Mouse (Mus musculus): ENCODE data around the gene Nelfb. TPM values are rescaled to one million over a fixed set of nuclear protein-coding genes. Genes with fewer than 3 reads are reported as not detected.

Nelfb gene
- total and polyA plus RNA-seq, 3 experiments = 36.3 to 57.4 (median 38.2) TPM

- DNase-seq = no peak
These were observed 34.7 kb downstream of the Nelfb start for GRCm38 (mm10) chr2:25176573-25176972.

- no peak for DNase-seq
These were observed 35.6 kb downstream of the Nelfb start for GRCm38 (mm10) chr2:25175690-25176078.

GRCm38 (mm10) chr2:25174866-25175689, 36.2 kb downstream of the Nelfb start:
- no peak for DNase-seq

- DNase-seq = no peak
These were observed 37.5 kb downstream of the Nelfb start for GRCm38 (mm10) chr2:25173821-25174220.

GRCm38 (mm10) chr2:25172629-25173028, 38.7 kb downstream of the Nelfb start:
- peak; percentile 54 for DNase-seq

- DNase-seq = no peak
These were observed 39.5 kb downstream of the Nelfb start for GRCm38 (mm10) chr2:25171769-25172153.

DNA sequence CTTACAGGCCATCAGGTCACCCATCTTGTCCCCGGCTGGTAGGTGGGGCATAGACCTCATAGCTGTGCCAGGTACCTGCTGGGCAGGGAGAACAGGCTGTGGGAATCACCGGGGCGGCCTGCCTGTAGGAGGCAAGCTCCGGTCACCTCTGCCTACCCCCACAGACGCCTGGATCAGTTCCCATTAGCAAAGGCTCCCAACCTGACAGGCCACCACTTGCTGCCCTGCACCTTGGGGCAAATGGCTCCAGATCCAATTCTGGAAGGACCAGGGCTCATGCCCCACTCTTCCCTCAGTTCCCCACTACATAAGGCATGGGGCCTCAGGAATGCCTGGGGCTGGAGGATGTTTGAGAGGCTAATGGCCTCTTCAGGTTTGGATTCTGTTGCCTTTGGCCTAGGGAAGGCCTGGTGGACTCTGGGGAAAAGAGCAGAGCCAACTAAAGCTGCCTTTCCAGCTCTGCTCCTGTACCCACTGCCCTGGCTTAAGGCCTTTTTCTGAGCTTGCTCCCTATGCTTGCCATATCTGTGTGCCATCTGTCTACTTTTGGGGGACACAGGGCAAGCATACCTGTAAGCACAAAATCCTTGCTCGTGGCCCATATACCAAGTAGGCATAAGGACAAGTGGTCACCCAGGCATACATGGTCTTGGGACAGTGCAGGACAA, 40.1 kb downstream of the Nelfb start:
- no peak for DNase-seq

DNA sequence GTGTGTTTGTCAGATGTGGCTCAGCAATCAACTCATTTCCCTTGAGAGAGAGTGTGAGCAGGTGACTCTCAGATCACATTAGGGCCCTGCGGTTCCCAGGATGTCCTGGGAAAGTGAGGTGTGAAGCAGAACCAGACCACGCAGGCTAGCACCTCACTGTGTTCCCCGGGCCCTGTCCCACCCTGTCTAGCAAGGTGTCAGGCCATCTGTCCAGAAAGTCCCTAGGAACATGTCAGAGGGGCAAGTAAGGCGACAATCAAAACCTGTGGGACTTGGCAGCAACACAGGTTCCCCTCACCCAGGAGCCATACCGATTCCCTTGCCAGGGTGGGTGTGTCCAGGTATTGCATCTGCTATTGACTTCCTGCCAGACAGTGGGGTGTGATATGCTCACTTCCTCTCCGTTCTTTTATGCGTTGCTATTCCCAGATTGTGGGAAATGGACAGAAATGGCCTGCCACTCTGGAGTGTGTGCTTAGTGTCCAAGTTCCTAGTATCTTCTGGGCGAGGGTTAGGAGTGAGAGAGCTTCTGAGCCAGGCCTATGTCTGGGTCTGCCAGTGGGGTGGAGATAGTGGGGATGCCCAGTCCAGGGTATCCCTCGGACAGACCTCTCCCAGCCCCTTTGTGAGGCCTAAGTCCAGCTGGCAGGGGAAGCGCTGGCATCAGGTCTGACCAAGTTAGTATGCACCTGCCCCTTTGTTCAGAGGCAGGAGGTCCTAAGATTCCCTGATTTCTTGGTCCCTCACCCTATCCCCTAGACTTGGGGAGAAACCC, 40.8 kb downstream of the Nelfb start:
- no peak for DNase-seq

DNA sequence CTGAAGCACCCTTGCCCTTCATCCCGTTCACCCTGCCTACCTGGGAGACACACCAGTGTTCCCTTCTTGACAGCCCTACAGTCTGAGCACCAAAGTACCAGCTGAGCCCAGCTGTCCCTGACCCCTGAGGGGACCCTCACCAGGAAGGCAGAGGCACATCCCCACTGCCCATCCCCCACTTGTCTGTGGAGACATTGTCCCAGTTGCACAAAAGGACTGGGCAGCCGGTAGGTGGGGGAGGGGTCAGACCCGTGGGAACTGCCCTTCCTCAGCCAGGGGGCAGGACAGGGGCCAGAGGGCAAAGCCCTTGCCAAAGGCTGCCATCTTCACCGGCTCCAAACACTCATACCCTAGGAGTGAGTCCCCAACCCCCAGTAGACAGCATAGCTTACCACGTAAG, 41.5 kb downstream of the Nelfb start:
- no peak for DNase-seq

DNA sequence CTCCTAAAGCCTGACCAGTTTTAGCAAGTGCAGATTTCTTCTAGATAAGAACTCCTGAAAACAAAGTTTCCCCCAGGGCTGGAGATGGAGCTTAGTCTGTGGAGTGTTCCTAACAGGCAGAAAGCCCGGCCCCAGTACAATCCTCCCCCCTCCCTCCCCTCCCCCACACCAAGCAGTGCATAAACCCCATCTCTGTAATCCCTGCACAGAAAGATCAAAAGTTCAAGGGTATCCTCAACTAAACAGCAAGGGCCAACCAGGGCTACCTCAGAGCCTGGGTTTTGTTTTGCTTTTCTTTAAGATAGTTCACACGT, 42.7 kb downstream of the Nelfb start:
- DNase-seq = no peak

DNA sequence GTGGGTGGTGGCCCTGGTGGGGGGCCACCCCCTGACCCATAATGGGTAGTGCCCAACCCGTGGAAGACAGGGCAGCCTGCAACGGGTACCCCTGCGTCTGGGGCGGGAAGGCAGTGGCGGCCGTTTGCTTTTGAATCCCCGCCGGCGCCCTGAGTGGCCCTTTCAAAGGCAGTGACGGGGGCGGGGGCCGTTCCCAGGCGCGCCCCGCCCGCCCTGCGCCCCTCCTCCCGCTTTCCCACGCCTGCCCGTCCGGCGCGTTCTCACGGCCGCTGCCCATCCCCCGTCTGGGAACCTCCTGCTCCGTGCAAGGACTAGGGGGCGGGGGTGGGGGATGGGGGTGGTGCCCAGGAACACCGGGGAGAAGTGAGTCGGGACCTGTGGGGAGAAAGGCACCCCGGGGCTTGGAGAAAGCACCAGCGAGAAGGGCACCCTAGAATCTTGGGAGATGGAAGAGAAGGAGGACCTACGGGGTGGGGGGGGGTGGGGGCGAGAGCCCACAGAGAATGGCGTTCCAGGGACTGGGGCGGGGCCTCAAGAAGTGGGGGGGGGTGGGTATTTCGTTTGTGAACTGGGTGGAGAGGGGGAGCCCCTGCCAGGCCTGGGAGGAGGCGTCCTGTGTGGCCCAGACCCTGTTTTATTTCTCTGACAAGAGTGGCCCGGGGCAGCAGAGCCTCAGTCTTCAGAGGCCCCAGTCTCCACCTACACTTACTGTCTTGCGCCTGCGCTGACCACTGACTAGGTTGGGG, 43.2 kb downstream of the Nelfb start:
- DNase-seq = peak; percentile 75

- DNase-seq = no peak
These were observed 43.8 kb downstream of the Nelfb start for GRCm38 (mm10) chr2:25167481-25167880.

DNA sequence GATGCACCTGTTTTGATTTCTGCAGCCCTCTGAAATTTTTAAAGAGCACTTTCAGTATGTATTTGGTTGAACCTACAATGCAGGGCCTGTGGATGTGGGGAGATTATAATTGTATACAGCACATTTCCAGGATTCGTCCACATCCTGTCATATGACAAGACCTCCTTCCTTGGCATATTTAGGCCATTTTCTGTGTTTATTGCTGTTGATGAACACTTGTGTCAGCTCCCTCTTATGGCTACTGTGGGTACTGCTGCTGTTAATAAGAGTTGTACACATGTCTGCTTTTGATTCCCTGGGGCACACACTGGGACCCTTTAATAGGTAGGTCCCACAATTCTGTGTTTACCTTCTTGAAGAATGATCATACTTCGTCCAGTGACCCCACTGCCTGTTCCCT, 53.6 kb downstream of the Nelfb start:
- DNase-seq = no peak

GRCm38 (mm10) chr2:25156990-25157389, 54.3 kb downstream of the Nelfb start:
- no peak for DNase-seq

DNA sequence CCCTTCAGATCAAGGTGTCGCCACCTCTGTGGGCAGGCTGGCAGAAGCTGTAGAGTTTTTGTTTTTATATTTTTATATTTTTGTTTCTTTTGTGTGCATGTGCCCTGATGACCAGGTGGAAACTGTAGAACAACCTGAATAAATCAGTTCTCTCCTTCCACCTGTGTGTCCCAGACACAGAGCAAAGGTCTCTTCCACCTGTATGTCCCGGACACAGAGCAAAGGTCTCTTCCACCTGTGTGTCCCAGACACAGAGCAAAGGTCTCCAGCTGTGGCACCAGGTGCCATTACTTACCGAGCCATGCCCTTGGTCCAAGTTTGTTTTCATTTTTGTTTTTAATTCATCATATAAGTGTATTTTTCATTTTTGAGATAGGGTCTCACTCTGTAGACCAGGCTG, 55.1 kb downstream of the Nelfb start:
- no peak for DNase-seq

DNA sequence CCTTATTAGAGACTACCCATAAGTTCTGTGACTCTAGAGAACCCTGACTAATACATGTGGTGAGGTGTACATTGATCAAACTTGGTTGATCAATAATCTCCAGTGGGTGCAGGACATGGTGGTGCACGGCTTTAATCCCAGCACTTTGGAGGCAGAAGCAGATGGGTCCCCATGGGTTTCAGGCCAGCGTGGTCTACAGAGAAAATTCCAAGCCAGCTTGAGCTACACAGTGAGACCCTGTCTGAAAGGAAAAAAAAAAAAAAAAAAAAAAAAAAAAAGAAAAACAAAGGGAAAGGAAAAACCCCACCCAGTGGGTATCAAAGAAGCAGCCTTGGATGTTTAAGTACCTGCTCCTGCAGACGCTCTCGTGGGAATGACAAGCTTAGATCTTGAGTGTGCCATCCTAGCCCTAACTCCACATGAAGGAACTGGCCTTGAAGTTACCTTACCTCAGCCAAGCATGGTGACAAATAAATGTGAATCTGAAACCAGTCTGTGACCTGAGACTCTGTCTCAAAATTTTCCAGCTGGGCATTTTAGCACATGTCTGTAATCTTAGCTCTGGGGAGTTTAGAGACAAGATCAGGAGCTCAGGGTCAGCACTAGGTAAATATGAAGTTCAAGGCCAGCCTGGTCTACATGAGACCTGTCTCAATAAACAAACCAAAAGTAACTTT, 59.9 kb downstream of the Nelfb start:
- no peak for DNase-seq

Other genes starting within 250 kb of the Nelfb start
Only the 30 nearest of the 33 such genes appear.
- gene Mrpl41, start 236.4 kb downstream of the Nelfb start, total RNA-seq (2021) = 100 to 1,000 TPM; 108 to 118 TPM
- 34.9 and 39.4 TPM in 2 replicates for gene Mrpl41, start 236.4 kb downstream of the Nelfb start, polyA plus RNA-seq (2012; rRNA removed)
- gene Pnpla7, start 235.5 kb downstream of the Nelfb start, total RNA-seq (2021) = 10 to 100 TPM; 44.5 to 53.1 TPM
- 25.4 and 27.2 TPM in 2 replicates for gene Pnpla7, start 235.5 kb downstream of the Nelfb start, polyA plus RNA-seq (2012; rRNA removed)
- 10 to 100 TPM; 32.8 to 52.9 TPM for gene Nsmf, start 157.1 kb downstream of the Nelfb start, total RNA-seq (2021)
- 99.9 and 113 TPM in 2 replicates for gene Nsmf, start 157.1 kb downstream of the Nelfb start, polyA plus RNA-seq (2012; rRNA removed)
- gene Entpd8, start 131.2 kb downstream of the Nelfb start, total RNA-seq (2021) = under 1 TPM in 1 of 2 experiments, not detected in 1; 0.40 TPM
- gene Entpd8, start 131.2 kb downstream of the Nelfb start, polyA plus RNA-seq (2012; rRNA removed) = 0.08 and 0.11 TPM in 2 replicates
- gene Noxa1, start 116.3 kb downstream of the Nelfb start, total RNA-seq (2021) = not detected
- gene Noxa1, start 116.3 kb downstream of the Nelfb start, polyA plus RNA-seq (2012; rRNA removed) = not detected in 2 replicates
- 1 to 10 TPM; 1.9 to 3.6 TPM for gene Nrarp, start 30.7 kb downstream of the Nelfb start, total RNA-seq (2021)
- 12.0 and 19.0 TPM in 2 replicates for gene Nrarp, start 30.7 kb downstream of the Nelfb start, polyA plus RNA-seq (2012; rRNA removed)
- 10 to 100 TPM; 21.9 to 24.2 TPM for gene Tor4a, start 14.6 kb downstream of the Nelfb start, total RNA-seq (2021)
- gene Tor4a, start 14.6 kb downstream of the Nelfb start, polyA plus RNA-seq (2012; rRNA removed) = 51.3 and 60.0 TPM in 2 replicates
- gene Stpg3, start 3.1 kb upstream of the Nelfb start, total RNA-seq (2021) = not detected
- not detected in 2 replicates for gene Stpg3, start 3.1 kb upstream of the Nelfb start, polyA plus RNA-seq (2012; rRNA removed)
- not detected for gene Fam166a, start 7.3 kb upstream of the Nelfb start, total RNA-seq (2021)
- gene Fam166a, start 7.3 kb upstream of the Nelfb start, polyA plus RNA-seq (2012; rRNA removed) = 0.15 and 0.16 TPM in 2 replicates
- 100 to 1,000 TPM; 303 to 312 TPM for gene Tubb4b, start 13.2 kb upstream of the Nelfb start, total RNA-seq (2021)
- 210 and 267 TPM in 2 replicates for gene Tubb4b, start 13.2 kb upstream of the Nelfb start, polyA plus RNA-seq (2012; rRNA removed)
- not detected for gene Slc34a3, start 22.9 kb upstream of the Nelfb start, total RNA-seq (2021)
- gene Slc34a3, start 22.9 kb upstream of the Nelfb start, polyA plus RNA-seq (2012; rRNA removed) = not detected in 2 replicates
- gene Rnf224, start 25.3 kb upstream of the Nelfb start, total RNA-seq (2021) = not detected
- not detected in 2 replicates for gene Rnf224, start 25.3 kb upstream of the Nelfb start, polyA plus RNA-seq (2012; rRNA removed)
- gene Rnf208, start 30.8 kb upstream of the Nelfb start, total RNA-seq (2021) = 1 to 10 TPM; 6.7 to 8.5 TPM
- gene Rnf208, start 30.8 kb upstream of the Nelfb start, polyA plus RNA-seq (2012; rRNA removed) = 25.8 and 36.4 TPM in 2 replicates
- not detected for gene Cysrt1, start 31.0 kb upstream of the Nelfb start, total RNA-seq (2021)
- gene Cysrt1, start 31.0 kb upstream of the Nelfb start, polyA plus RNA-seq (2012; rRNA removed) = 0.12 TPM in 1 of 2 replicates, not detected in the other
- 1 to 10 TPM; 3.1 to 3.2 TPM for gene AL732309.1, start 35.4 kb upstream of the Nelfb start, total RNA-seq (2021)
- gene AL732309.1, start 35.4 kb upstream of the Nelfb start, polyA plus RNA-seq (2012; rRNA removed) = 21.7 and 22.6 TPM in 2 replicates
- gene Tmem203, start 44.0 kb upstream of the Nelfb start, total RNA-seq (2021) = 10 to 100 TPM; 23.9 to 32.0 TPM
- gene Tmem203, start 44.0 kb upstream of the Nelfb start, polyA plus RNA-seq (2012; rRNA removed) = 114 and 116 TPM in 2 replicates
- gene Tprn, start 51.1 kb upstream of the Nelfb start, total RNA-seq (2021) = 10 to 100 TPM in 1 of 2 experiments, 1 to 10 TPM in 1; 10.0 to 13.1 TPM
- gene Tprn, start 51.1 kb upstream of the Nelfb start, polyA plus RNA-seq (2012; rRNA removed) = 13.6 and 14.6 TPM in 2 replicates
- 10 to 100 TPM; 37.6 to 46.1 TPM for gene Ssna1, start 60.9 kb upstream of the Nelfb start, total RNA-seq (2021)
- 55.2 and 62.1 TPM in 2 replicates for gene Ssna1, start 60.9 kb upstream of the Nelfb start, polyA plus RNA-seq (2012; rRNA removed)
- gene Anapc2, start 61.0 kb upstream of the Nelfb start, total RNA-seq (2021) = 10 to 100 TPM; 78.8 to 82.7 TPM
- gene Anapc2, start 61.0 kb upstream of the Nelfb start, polyA plus RNA-seq (2012; rRNA removed) = 93.1 and 110 TPM in 2 replicates
- not detected for gene Tmem210, start 76.7 kb upstream of the Nelfb start, total RNA-seq (2021)
- gene Tmem210, start 76.7 kb upstream of the Nelfb start, polyA plus RNA-seq (2012; rRNA removed) = not detected in 2 replicates
- gene Lrrc26, start 78.4 kb upstream of the Nelfb start, total RNA-seq (2021) = not detected
- not detected in 2 replicates for gene Lrrc26, start 78.4 kb upstream of the Nelfb start, polyA plus RNA-seq (2012; rRNA removed)
- gene Grin1, start 107.7 kb upstream of the Nelfb start, total RNA-seq (2021) = 10 to 100 TPM in 1 of 2 experiments, 1 to 10 TPM in 1; 8.3 to 13.3 TPM
- gene Grin1, start 107.7 kb upstream of the Nelfb start, polyA plus RNA-seq (2012; rRNA removed) = 15.3 and 16.4 TPM in 2 replicates
- gene Man1b1, start 120.8 kb upstream of the Nelfb start, total RNA-seq (2021) = 10 to 100 TPM; 53.6 to 59.9 TPM
- 10.3 and 13.5 TPM in 2 replicates for gene Man1b1, start 120.8 kb upstream of the Nelfb start, polyA plus RNA-seq (2012; rRNA removed)
- 10 to 100 TPM; 34.2 to 38.5 TPM for gene Dpp7, start 144.9 kb upstream of the Nelfb start, total RNA-seq (2021)
- 47.1 and 55.0 TPM in 2 replicates for gene Dpp7, start 144.9 kb upstream of the Nelfb start, polyA plus RNA-seq (2012; rRNA removed)
- 10 to 100 TPM; 15.0 to 22.7 TPM for gene Uap1l1, start 154.2 kb upstream of the Nelfb start, total RNA-seq (2021)
- 28.4 and 41.5 TPM in 2 replicates for gene Uap1l1, start 154.2 kb upstream of the Nelfb start, polyA plus RNA-seq (2012; rRNA removed)
- under 1 TPM in 1 of 2 experiments, not detected in 1; 0.23 TPM for gene Sapcd2, start 160.8 kb upstream of the Nelfb start, total RNA-seq (2021)
- 3.9 and 4.4 TPM in 2 replicates for gene Sapcd2, start 160.8 kb upstream of the Nelfb start, polyA plus RNA-seq (2012; rRNA removed)
- gene Entpd2, start 184.4 kb upstream of the Nelfb start, total RNA-seq (2021) = 1 to 10 TPM; 3.7 to 7.2 TPM
- 21.1 and 24.7 TPM in 2 replicates for gene Entpd2, start 184.4 kb upstream of the Nelfb start, polyA plus RNA-seq (2012; rRNA removed)
- gene Npdc1, start 187.9 kb upstream of the Nelfb start, total RNA-seq (2021) = 100 to 1,000 TPM; 128 to 145 TPM
- gene Npdc1, start 187.9 kb upstream of the Nelfb start, polyA plus RNA-seq (2012; rRNA removed) = 685 and 775 TPM in 2 replicates
- gene Fut7, start 211.8 kb upstream of the Nelfb start, total RNA-seq (2021) = under 1 TPM in 1 of 2 experiments, not detected in 1; 0.24 TPM
- gene Fut7, start 211.8 kb upstream of the Nelfb start, polyA plus RNA-seq (2012; rRNA removed) = 0.10 and 0.40 TPM in 2 replicates
- gene Abca2, start 217.2 kb upstream of the Nelfb start, total RNA-seq (2021) = 10 to 100 TPM; 32.1 to 42.7 TPM
- 86.8 and 118 TPM in 2 replicates for gene Abca2, start 217.2 kb upstream of the Nelfb start, polyA plus RNA-seq (2012; rRNA removed)